In the genomic region with DNA sequence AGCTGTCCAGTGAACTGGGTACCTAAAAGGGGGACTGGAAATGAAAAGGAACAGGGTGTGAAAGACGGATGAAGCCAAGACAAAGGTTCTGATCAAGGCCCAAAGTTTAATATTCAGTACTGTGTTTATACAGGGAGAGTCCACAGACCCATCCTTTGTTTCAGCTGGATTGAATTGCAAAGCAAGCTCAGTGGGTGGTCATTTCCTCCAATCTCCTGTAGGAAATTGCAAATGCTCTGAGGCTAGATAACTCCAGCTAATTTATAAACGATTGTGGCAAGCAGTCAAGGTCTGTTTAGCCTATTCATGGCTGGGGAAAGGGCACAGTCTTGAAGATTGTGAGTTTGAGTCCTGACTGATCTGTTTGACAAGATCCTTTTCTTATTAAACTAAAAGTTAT, we compare ENCODE assay signal across 22 mouse cellular contexts.
"Had no signal": no experiment of that assay in that cellular context is flagged by ENCODE, and none has a peak within 500 bp of the region (broad histone marks: within the 10 kb centered on the region; RNA-seq: fewer than 3 reads in every experiment).

No protein-coding gene starts in this region.

- ATAC-seq: liver, embryonic 12.5 days; midbrain, embryonic 16.5 days had no signal

- H3K27ac ChIP-seq: kidney, postnatal 0 days; layer of hippocampus, adult 2 months; limb, embryonic 10.5 days; limb, embryonic 13.5 days; liver, embryonic 12.5 days; liver, embryonic 15.5 days; macrophage; neural tube, embryonic 13.5 days; stomach, postnatal 0 days had no signal

- DNase-seq: kidney, adult 2 months; kidney, postnatal 25 days; layer of hippocampus, adult 9-11 months; liver; lung, adult 18-20 months; right cerebral cortex, adult 18-20 months; right cerebral cortex, postnatal 14 days; right cerebral cortex, postnatal 4 days; thymus, adult 2 months; thymus, postnatal 14 days; thymus, postnatal 4 days had no signal

- H3K36me3 ChIP-seq: limb, embryonic 10.5 days; limb, embryonic 13.5 days; liver, embryonic 12.5 days; liver, embryonic 15.5 days; neural tube, embryonic 13.5 days had no signal

- H3K9ac ChIP-seq: limb, embryonic 13.5 days; liver, embryonic 12.5 days; liver, embryonic 15.5 days; neural tube, embryonic 13.5 days had no signal

- H3K27me3 ChIP-seq: limb, embryonic 13.5 days; liver, embryonic 12.5 days; liver, embryonic 15.5 days; neural tube, embryonic 13.5 days had no signal

- H3K4me3 ChIP-seq: layer of hippocampus, adult 2 months; limb, embryonic 10.5 days; limb, embryonic 13.5 days; liver, embryonic 12.5 days; liver, embryonic 15.5 days; myocyte; neural tube, embryonic 13.5 days had no signal

- H3K4me1 ChIP-seq: limb, embryonic 10.5 days; limb, embryonic 13.5 days; liver, embryonic 12.5 days; liver, embryonic 15.5 days; neural tube, embryonic 13.5 days had no signal

- H3K9me3 ChIP-seq: limb, embryonic 10.5 days; limb, embryonic 13.5 days; liver, embryonic 12.5 days; liver, embryonic 15.5 days; neural tube, embryonic 13.5 days had no signal

- H3K4me2 ChIP-seq: limb, embryonic 13.5 days; liver, embryonic 12.5 days; liver, embryonic 15.5 days; neural tube, embryonic 13.5 days had no signal
